Mouse (Mus musculus) midbrain, embryonic 16.5 days (tissue): ENCODE results near the gene Nek10. TPM values are rescaled to one million over a fixed set of nuclear protein-coding genes. Genes with fewer than 3 reads are reported as not detected.
"Not testable (repeated sequence)": the region's sequence is repeated elsewhere in the genome, so short reads cannot be mapped to it uniquely, and the experiment has no call there.

Source experiments
- ATAC-seq: fragments of 200-750 bp; cut with Nextera tagmentation; 2 replicates; pipeline ENCODE4 v1.8.0; 2017; ENCODE audit warnings: moderate TSS enrichment
- H3K27ac ChIP-seq: fragments of 300-500 bp; sonication (generic); 2 replicates; pipeline ENCODE4 v1.5.1; 2014; ENCODE audit warnings: mild to moderate bottlenecking, low read length, mixed read lengths
- H3K27me3 ChIP-seq: fragments of 300-500 bp; sonication (generic); 2 replicates; pipeline ENCODE4 v1.6.1; 2014; ENCODE audit warnings: low read depth, low read length, mixed read lengths; ENCODE audit not compliant: control insufficient read depth, insufficient read depth
- H3K36me3 ChIP-seq: fragments of 300-500 bp; sonication (generic); 2 replicates; pipeline ENCODE4 v1.6.1; 2014; ENCODE audit warnings: mild to moderate bottlenecking, low read length, moderate library complexity, mixed read lengths; ENCODE audit not compliant: control insufficient read depth, insufficient read depth
- H3K4me1 ChIP-seq: fragments of 300-500 bp; sonication (generic); 2 replicates; pipeline ENCODE4 v1.6.1; 2014; ENCODE audit warnings: mild to moderate bottlenecking, low read length, mixed read lengths; ENCODE audit not compliant: control insufficient read depth, insufficient read depth
- H3K4me2 ChIP-seq: fragments of 300-500 bp; sonication (generic); 2 replicates; pipeline ENCODE4 v1.6.1; 2014; ENCODE audit warnings: mild to moderate bottlenecking, low read length, mixed read lengths
- H3K4me3 ChIP-seq: fragments of 300-500 bp; sonication (generic); 2 replicates; pipeline ENCODE4 v1.5.1; 2014; ENCODE audit warnings: low read depth, mild to moderate bottlenecking, low read length, moderate library complexity, mixed read lengths
- H3K9ac ChIP-seq: fragments of 300-500 bp; sonication (generic); 2 replicates; pipeline ENCODE4 v1.6.1; 2014; ENCODE audit warnings: low read depth, low read length, mixed read lengths
- H3K9me3 ChIP-seq: fragments of 300-500 bp; sonication (generic); replicated peaks from 2 replicates; pipeline ENCODE4 v1.6.1; 2014; ENCODE audit warnings: mild to moderate bottlenecking, low read length, mixed read lengths; ENCODE audit not compliant: control insufficient read depth, poor library complexity, severe bottlenecking
- WGBS: fragments of 180-500 bp; shearing (Covaris S2); extraction: QIAGEN DNeasy Blood & Tissue Kit; methylation state at CpG from one replicate; pipeline ENCODE4 v1.1.7; 2014; 5-methylcytosine and 5-hydroxymethylcytosine counted together
- polyA plus RNA-seq: library from polyadenylated mRNA; unstranded; fragments of >200 nt; fragmentation: Nextera tagmentation; extraction: Ambion mirVana; gene quantifications from 2 replicates; pipeline ENCODE4 v1.2.1, GENCODE M21; 2015

Gene Nek10
- 0.11 and 0.54 TPM in 2 replicates for polyA plus RNA-seq

DNA sequence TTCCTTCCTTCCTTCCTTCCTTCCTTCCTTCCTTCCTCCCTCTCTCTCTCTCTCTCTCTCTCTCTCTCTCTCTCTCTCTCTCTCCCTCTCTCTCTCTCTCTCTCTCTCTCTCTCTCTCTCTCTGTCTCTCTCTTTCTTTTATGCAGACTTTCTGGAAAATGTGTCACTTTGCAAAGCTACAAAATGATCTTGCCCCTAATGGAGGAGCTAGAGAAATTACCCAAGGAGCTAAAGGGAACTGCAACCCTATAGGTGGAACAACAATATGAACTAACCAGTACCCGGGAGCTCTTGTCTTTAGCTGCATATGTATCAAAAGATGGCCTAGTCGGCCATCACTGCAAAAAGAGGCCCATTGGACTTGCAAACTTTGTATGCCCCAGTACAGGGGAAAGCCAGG is at the start of gene Nek10:
TSS of gene Nek10 (plus strand) at position 301 of the 400 bp plus-strand sequence.
- H3K4me2 ChIP-seq = peak within 1 kb of the TSS; percentile 41

DNA sequence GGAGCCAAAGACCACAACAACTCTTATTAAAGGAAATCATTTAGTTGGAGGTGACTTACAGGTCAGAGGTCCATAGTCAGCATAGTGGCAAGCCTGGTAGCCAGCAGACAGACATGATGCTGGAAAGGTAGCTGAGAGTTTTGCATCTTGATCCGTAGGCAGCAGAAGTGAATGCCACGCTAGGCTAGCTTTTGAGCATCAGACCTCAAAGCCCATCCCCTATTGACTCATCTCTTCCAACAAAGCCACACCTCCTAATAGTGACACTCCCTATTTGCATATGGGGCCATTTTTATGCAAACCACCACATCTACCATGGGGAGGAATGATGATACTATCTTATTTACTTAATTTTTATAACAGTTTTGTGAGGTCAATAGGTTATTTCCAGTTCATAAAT is 22.0 kb upstream of the Nek10 start:
- 87% methylated on average over 2 of the region's 2 CpGs for WGBS
- H3K4me1 ChIP-seq = no peaks in the 10 kb centered on the region
- H3K36me3 ChIP-seq = peaks cover 14% of the 10 kb centered on the region
- ATAC-seq = no peak
- H3K27me3 ChIP-seq = no peaks in the 10 kb centered on the region
- no peak overlapping the region for H3K4me3 ChIP-seq
- no peak overlapping the region for H3K4me2 ChIP-seq
- no peak overlapping the region for H3K27ac ChIP-seq
- H3K9me3 ChIP-seq = no peaks in the 10 kb centered on the region
- no peak overlapping the region for H3K9ac ChIP-seq

More for the DNA sequence above, at the start of gene Nek10:
- WGBS = no CpG with 5 or more reads among the region's 2 CpGs
- not testable (repeated sequence) for H3K9me3 ChIP-seq, H3K4me1 ChIP-seq, H3K27me3 ChIP-seq, H3K36me3 ChIP-seq, H3K9ac ChIP-seq, H3K27ac ChIP-seq, ATAC-seq
- peak within 1 kb of the TSS; percentile 13 for H3K4me3 ChIP-seq

GRCm38 (mm10) chr14:14784223-14784622 is 19.0 kb upstream of the Nek10 start:
- Histone ChIP-seq H3K27ac (no peak overlapping the region), H3K4me3 (no peak overlapping the region), H3K36me3 (peaks cover 15% of the 10 kb centered on the region), H3K27me3 (no peaks in the 10 kb centered on the region), H3K9ac (no peak overlapping the region), H3K9me3 (no peaks in the 10 kb centered on the region), H3K4me1 (no peaks in the 10 kb centered on the region), H3K4me2 (no peak overlapping the region)
- ATAC-seq = no peak
- WGBS = 96% methylated on average over 1 of the region's 1 CpGs

DNA sequence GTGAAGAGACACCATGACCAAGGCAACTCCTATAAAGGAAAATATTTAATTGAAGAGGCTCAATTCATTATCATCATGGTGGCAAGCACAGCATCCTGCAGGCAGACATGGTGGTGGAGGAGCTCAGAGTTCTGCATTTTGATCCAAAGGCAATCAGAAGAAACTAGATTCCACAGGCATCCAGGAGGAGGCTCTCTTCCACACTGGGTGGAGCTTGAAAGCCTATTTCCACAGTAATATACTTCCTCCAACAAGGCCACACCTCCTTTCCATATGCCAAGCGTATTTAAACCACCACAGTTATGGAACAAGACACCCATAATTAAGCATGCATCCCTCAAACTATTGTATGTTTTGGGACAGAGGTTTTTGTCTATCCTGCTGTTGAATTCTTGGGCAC is 16.2 kb upstream of the Nek10 start:
- no peak overlapping the region for H3K4me2 ChIP-seq
- no peaks in the 10 kb centered on the region for H3K4me1 ChIP-seq
- H3K4me3 ChIP-seq = no peak overlapping the region
- no peaks in the 10 kb centered on the region for H3K9me3 ChIP-seq
- H3K27ac ChIP-seq = no peak overlapping the region
- H3K36me3 ChIP-seq = peaks cover 9% of the 10 kb centered on the region
- no peaks in the 10 kb centered on the region for H3K27me3 ChIP-seq
- no peak for ATAC-seq
- WGBS = 96% methylated on average over 1 of the region's 1 CpGs
- H3K9ac ChIP-seq = no peak overlapping the region

DNA sequence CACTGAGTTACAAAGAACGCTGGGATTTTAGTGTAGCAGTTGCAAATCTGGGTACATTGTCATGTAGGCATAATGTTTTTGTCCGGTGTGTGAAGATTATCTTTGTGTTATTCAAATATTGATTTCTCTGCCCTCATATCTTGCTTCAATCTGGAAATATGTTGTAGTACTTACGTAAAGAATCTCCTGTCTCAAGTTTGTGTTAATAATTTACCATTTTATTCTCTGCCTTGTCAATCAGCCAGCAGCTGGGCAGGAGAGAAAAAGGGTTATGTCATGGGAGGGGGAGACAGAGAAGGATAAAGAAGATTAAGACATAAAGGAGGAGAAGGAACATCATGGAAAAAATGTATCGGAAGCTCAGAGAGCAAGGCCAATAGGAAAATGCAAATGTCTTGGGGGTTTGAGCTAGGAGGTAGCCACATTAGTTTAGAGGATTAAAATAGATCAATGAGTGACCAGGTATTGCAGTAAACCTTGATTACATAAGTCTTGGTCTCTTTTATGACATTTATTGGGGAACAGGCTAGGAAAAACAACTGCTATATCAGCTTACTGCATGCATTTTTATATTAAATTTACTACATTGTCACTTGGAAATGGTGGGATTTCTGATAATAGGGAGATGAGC is 13.3 kb upstream of the Nek10 start:
- Histone ChIP-seq H3K9me3 (no peaks in the 10 kb centered on the region), H3K36me3 (peaks cover 12% of the 10 kb centered on the region), H3K27me3 (no peaks in the 10 kb centered on the region), H3K4me1 (no peaks in the 10 kb centered on the region), H3K9ac (no peak overlapping the region), H3K27ac (no peak overlapping the region), H3K4me3 (no peak overlapping the region), H3K4me2 (no peak overlapping the region)
- 78% methylated on average over 4 of the region's 4 CpGs for WGBS
- no peak for ATAC-seq

DNA sequence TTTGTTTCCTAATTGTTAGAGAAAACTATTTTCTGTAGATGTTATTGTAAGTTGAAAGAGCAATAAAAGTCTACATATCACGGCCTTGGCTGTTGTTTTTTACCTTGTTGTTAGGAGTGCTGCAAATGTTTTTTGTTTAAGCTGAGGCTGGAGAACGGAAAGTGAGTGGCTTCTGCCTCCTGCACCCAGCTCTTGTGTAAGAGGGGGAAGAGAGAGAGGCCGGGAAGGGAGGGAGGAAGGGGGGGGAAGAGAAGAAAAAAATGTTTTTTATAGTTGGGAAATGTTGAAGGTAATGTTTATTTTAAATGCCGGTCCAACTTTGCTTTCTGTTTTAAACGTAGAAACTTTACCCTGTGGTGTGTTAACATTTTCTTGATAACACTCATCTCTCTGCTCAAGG is 3.4 kb upstream of the Nek10 start:
- H3K27me3 ChIP-seq = no peaks in the 10 kb centered on the region

DNA sequence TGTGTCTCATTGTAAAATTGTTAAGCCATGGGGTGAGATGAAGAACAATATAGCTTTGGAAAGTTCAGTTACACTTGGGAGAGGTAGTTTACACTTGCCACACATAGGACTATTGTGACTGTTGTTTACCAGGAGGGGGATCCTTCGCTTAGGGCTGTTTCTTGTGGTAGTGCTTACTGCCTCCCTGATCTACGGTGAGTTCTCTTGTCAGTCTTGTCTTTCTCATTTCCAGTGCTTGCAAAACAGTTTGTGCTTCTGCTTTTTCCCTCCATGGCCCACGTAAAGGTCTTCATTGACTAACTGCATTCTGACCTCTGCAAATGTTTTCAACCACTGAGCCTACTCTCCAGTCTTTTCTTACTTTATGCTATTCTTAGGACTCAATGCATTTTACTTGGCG is 2.9 kb upstream of the Nek10 start:
- no peak for ATAC-seq
- no peak overlapping the region for H3K9ac ChIP-seq
- H3K27me3 ChIP-seq = no peaks in the 10 kb centered on the region
- WGBS = 96% methylated on average over 4 of the region's 4 CpGs
- H3K4me3 ChIP-seq = no peak overlapping the region
- H3K4me2 ChIP-seq = no peak overlapping the region
- no peaks in the 10 kb centered on the region for H3K4me1 ChIP-seq
- no peaks in the 10 kb centered on the region for H3K9me3 ChIP-seq
- peaks cover 5% of the 10 kb centered on the region; the same call in 1 of the 2 replicates for H3K36me3 ChIP-seq
- H3K27ac ChIP-seq = no peak overlapping the region

More for the DNA sequence above, 3.4 kb upstream of the Nek10 start:
- ATAC-seq = no peak
- H3K9ac ChIP-seq = no peak overlapping the region
- 94% methylated on average over 5 of the region's 5 CpGs for WGBS
- no peak overlapping the region for H3K4me3 ChIP-seq
- H3K4me2 ChIP-seq = no peak overlapping the region
- no peaks in the 10 kb centered on the region for H3K4me1 ChIP-seq
- H3K9me3 ChIP-seq = no peaks in the 10 kb centered on the region
- H3K27ac ChIP-seq = no peak overlapping the region
- peaks cover 5% of the 10 kb centered on the region; the same call in 1 of the 2 replicates for H3K36me3 ChIP-seq

DNA sequence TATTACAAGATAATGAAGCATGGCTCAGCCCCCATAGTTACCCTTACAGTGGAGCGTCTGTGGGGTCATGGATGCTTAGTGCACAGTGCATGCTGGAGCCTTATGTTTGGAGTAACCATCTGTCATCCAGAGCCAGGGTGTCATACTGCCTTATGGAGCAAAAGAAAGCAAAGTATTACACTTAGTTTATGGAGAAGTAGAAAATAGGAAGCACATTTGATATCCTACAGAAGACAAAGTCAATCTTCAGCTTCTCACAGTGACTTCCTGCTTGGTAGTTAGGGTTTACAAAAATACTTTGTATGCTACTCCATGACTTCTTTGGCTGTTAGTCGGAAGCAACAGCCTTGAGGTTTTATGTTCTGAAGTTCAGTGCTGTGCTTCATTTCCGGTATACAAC is 2.4 kb upstream of the Nek10 start:
- Histone ChIP-seq H3K9me3 (no peaks in the 10 kb centered on the region), H3K9ac (no peak overlapping the region), H3K36me3 (peaks cover 5% of the 10 kb centered on the region; the same call in 1 of the 2 replicates), H3K4me3 (no peak overlapping the region), H3K4me1 (no peaks in the 10 kb centered on the region), H3K27me3 (no peaks in the 10 kb centered on the region), H3K4me2 (no peak overlapping the region), H3K27ac (no peak overlapping the region)
- ATAC-seq = no peak
- WGBS = 98% methylated on average over 3 of the region's 3 CpGs

DNA sequence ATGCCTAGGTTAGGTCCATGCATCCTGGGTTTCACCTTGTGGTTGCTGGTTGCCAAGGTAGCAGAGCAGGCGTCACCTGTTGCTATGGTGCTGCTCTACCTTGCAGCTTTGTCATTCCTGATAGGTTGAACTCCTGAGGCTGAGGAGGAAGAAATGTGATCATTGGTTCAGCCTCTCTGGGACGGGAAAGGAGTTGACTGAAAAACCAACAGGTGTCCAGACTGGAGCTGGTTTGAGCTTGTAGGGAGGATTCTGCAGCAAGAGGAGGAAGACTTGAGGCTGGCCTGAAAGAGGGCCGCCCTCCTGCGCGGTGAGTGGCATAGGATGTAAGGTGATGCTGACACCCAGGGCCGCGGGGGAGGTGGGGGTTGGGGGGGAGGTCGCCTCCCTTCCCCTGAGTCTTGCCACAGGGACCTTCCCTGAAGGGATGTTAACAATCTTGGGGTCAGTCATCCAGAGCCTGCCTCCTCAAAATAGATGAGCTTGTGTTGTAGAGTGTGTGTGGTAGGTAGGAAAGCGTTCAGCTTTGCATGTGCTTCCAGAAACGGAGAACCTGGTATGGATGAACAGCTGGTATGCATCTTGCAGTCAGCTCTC is 804 bp downstream of the Nek10 start:
- ATAC-seq = peak; percentile 94
- WGBS = 13% methylated on average over 10 of the region's 10 CpGs
- H3K9me3 ChIP-seq = no peaks in the 10 kb centered on the region
- H3K36me3 ChIP-seq = peaks cover 5% of the 10 kb centered on the region; the same call in 1 of the 2 replicates
- peak overlapping the region; percentile 13 for H3K4me3 ChIP-seq
- no peaks in the 10 kb centered on the region for H3K4me1 ChIP-seq
- no peak overlapping the region for H3K27ac ChIP-seq
- H3K4me2 ChIP-seq = peak overlapping the region; percentile 41
- no peaks in the 10 kb centered on the region for H3K27me3 ChIP-seq
- no peak overlapping the region for H3K9ac ChIP-seq
